Mouse (Mus musculus) megakaryocyte progenitor cell, adult 5-6 weeks (primary cell): Measurements from ENCODE around the gene Serpinb3a. TPM values are rescaled to one million over a fixed set of nuclear protein-coding genes. Genes with fewer than 3 reads are reported as not detected.
A peak's percentile ranks its signal among the peaks of the same experiment; 100 is the strongest.
"Not testable (repeated sequence)": the region's sequence is repeated elsewhere in the genome, so short reads cannot be mapped to it uniquely, and the experiment has no call there.

Experiments used
- ATAC-seq: replicated peaks from 2 replicates; pipeline ENCODE4 v1.8.0; 2016; ENCODE audit warnings: mild to moderate bottlenecking, moderate TSS enrichment, inconsistent platforms; ENCODE audit not compliant: poor library complexity
- total RNA-seq, 2 experiments: library from RNA; stranded (forward) in 1 of 2; stranded (reverse) in 1 of 2; fragments of 157-497, 149-512 nt in 1 of 2; fragments of 200-1000 nt in 1 of 2; gene quantifications; 2 replicates each; pipeline versions ENCODE4 v1.2.3 to v1.2.4; 2015 to 2017

Serpinb3a gene
- total RNA-seq (2015) (not detected in 2 replicates), total RNA-seq (2017) (not detected in 2 replicates)

DNA sequence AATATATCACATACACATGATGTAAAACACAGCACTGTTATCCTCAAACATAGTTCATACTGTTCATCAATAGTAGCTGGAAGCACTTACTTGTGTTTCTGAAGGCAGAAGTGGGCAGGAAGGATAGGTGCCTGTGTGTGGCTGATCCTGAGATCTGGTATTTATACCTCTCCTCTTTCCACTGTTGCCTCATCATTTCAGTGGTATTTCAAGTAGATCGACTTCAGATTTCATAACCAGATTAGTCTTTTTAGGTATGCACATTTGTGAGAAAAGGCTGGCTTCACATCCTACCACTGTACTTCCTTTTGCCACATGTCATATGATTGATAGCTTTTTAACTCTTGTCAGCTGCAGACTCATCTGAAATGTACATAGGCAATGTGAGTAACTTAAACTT lies at the start of gene Serpinb3a:
Serpinb3a (minus strand) TSS at position 101 of the 400 bp plus-strand sequence.
- no peak for ATAC-seq

DNA sequence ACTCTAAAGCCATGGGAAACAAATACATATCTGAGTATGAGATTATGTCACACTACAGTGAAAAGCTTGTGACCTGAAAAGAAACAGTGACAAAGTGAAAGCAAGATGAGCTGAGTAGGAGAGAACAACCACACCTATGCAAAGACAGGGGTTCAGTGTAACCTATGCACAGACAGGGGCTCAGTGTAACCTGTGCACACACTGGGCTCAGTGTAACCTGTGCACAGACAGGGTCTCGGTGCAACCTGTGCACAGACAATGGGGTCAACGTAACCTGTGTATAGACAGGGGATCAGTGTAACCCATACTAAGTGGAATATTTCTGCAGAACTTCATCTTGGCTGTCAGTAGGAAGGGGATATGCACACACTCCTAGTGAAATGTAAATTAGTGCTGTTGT lies 46.3 kb upstream of the Serpinb3a start:
- ATAC-seq: no peak

DNA sequence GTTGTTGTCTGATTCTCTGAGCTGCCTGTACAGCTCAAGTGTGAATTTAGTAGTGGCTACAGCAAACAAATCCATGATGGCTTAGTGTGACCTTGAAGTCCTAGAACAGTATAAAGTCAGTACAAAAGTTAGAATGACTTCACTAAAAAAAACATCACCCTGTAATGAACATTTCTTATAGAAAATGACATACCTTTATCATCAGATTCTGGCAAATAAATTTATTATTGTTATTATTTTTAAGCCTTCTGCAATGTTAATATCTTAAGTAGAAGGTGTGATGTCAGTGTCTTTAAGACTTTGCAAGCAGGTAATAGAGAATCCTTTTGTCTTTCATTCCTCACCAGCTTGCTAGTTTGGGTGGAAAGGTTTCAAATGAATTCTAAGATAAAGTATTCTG lies 31.3 kb upstream of the Serpinb3a start, which contains the start of gene Serpinb3d:
Serpinb3d (minus strand) TSS at position 101 of the 400 bp plus-strand sequence.
- no peak for ATAC-seq

DNA sequence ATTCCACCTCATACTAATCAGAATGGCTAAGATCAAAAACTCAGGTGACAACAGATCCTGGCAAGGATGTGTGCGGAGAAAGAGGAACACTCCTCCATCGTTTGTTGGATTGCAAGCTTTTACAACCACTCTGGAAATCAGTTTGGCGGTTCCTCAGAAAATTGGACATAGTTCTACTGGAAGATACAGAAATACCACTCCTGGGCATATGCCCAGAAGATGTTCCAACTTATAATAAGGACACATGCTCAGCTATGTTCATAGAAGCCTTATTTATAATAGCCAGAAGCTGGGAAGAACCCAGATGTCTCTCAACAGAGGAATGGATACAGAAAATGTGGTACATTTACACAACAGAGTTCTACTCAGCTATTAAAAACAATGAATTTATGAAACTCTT lies 17.9 kb downstream of the Serpinb3a start:
- ATAC-seq: not testable (repeated sequence)

DNA sequence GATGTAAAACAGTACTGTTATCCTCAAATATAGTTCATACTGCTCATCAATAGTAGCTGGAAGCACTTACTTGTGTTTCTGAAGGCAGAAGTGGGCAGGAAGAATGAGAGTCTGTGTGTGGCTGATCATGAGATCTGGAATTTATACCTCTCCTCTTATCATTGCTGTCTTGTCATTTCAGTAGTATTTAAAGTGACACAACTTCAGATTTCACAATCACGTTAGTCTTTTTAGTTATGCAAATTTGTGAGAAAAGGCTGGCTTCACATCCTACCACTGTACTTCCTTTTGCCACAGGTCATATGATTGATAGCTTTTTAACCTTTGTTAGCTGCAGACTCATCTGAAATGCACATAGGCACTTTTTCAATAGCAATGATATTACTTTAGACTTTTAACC lies 26.2 kb downstream of the Serpinb3a start:
- peak; percentile 84 for ATAC-seq

DNA sequence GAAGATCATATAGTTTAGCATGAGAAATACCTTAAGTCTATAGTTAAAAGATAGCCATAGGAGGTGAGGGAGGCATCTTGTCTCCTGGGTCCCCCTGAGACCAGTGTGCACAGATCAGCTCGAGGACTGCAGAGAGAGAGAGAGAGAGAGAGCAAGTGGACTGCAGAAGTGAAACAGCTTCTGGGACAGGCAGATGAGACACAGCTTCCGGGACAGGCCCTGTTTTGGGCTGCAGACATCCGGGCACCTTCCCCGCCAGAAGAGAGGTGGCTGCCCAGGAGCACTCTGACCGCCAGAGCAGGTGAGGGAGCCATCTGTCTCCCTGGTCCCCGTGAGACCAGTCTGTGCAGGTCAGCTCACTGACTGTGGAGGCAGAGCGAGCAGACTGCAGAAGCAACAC lies 36.9 kb downstream of the Serpinb3a start:
- ATAC-seq: 0 out of 2 replicates have a peak, but pooled peaks have one; percentile 20

DNA sequence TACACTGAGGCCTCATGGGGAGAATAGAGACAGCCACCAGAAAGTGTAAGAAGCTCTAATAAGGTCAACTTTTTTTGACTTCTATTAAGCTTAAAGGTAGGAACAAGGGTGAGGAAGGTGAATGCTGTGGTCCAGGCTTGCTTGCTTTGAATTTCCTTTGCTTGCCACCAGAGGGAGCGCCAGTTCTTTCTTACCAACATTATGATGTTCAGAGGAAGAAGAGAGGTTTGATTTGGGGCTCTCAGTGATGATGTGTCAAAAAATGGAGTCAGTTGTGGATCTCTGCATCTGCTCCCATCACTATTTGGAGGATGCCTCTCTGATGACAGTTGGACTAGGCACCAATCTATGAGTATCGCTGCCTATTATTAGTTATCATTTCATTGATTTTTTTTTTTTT lies 37.6 kb downstream of the Serpinb3a start:
- peak; percentile 93 for ATAC-seq

DNA sequence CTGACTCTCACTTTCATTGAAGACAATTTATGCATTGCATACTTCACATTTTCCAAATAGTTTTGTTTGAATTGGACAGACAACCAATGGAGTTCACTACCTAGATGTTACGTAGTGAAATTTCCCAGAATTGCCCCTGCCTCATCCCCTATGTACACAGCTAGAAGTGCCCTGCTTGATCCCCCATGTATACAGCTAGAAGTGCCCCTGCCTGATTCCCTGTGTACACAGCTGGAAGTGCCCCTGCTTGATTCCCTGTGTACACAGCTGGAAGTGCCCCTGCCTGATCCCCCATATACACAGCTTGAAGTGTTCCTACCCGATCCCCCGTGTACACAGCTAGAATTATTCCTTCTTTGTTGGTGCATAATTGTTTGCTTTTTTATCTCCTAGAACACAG lies 45.8 kb downstream of the Serpinb3a start:
- no peak for ATAC-seq

DNA sequence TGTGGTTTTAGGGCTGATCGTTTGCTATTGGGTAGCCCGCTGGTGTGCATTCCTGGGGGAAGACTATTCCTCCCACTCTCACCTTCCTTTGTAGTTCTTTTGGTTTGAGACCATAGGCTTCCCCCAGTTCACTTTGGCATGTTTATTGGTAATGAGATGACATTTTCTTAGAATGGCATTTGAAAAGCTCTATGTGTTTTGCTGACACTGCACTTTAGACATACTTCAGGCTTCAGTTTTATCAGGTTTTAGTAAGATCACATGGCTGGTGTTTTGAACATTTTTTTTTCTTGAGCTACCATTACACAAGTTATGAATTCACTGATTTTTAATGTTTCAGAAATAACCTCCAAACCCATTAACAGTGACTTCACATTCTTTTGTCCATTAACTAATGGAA lies 50.3 kb downstream of the Serpinb3a start:
- ATAC-seq: no peak

DNA sequence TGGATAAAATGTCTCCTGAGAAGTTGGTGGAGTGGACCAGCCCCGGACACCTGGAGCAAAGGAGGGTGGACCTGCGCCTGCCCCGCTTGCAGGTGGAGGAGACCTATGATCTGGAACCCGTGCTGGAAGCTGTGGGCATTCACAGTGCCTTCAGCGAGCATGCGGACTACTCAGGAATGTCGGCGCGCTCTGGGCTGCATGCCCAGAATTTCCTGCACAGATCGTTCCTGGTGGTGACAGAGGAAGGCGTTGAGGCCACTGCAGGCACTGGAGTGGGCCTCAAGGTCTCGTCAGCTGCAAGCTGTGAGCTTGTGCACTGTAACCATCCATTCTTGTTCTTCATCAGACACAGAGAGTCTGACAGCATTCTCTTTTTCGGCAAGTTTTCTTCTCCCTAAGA lies 51.7 kb downstream of the Serpinb3a start:
- ATAC-seq: no peak

Other genes with a start within 250 kb of the Serpinb3a start
- not detected in 2 replicates for gene Serpinb5, start 191.1 kb downstream of the Serpinb3a start, total RNA-seq (2015)
- not detected in 2 replicates for gene Serpinb5, start 191.1 kb downstream of the Serpinb3a start, total RNA-seq (2017)
- gene Serpinb12, start 117.9 kb downstream of the Serpinb3a start, total RNA-seq (2015): 0.24 TPM in 1 of 2 replicates, not detected in the other
- gene Serpinb12, start 117.9 kb downstream of the Serpinb3a start, total RNA-seq (2017): not detected in 2 replicates
- gene Serpinb13, start 71.3 kb downstream of the Serpinb3a start, total RNA-seq (2015): not detected in 2 replicates
- gene Serpinb13, start 71.3 kb downstream of the Serpinb3a start, total RNA-seq (2017): not detected in 2 replicates
- not detected in 2 replicates for gene Serpinb3d, start 31.2 kb upstream of the Serpinb3a start, total RNA-seq (2015)
- not detected in 2 replicates for gene Serpinb3d, start 31.2 kb upstream of the Serpinb3a start, total RNA-seq (2017)
- not detected in 2 replicates for gene Serpinb3b, start 226.1 kb upstream of the Serpinb3a start, total RNA-seq (2015)
- not detected in 2 replicates for gene Serpinb3b, start 226.1 kb upstream of the Serpinb3a start, total RNA-seq (2017)
- gene Serpinb3c, start 226.1 kb upstream of the Serpinb3a start, total RNA-seq (2015): not detected in 2 replicates
- not detected in 2 replicates for gene Serpinb3c, start 226.1 kb upstream of the Serpinb3a start, total RNA-seq (2017)